Mouse (Mus musculus): ENCODE measurements around the gene Rnf26.

- TF ChIP-seq GATA1 (IDR thresholded peaks at IDR 0.05; ENCODE audit: low read length) (no peak), TAL1 (IDR thresholded peaks at IDR 0.05; ENCODE audit: low read length) (no peak)
Measured at GRCm38 (mm10) chr9:44047571-44048490, 65.5 kb downstream of the Rnf26 start.
